Mouse (Mus musculus) forebrain, embryonic 11.5 days (tissue): ENCODE measurements around the gene Sort1. TPM values are rescaled to one million over a fixed set of nuclear protein-coding genes. Genes with fewer than 3 reads are reported as not detected.

ENCODE experiments used
- ATAC-seq: fragments of 200-750 bp; cut with Nextera tagmentation; replicated peaks from 2 replicates; pipeline ENCODE4 v1.8.0; 2017; ENCODE audit warnings: moderate TSS enrichment; ENCODE audit not compliant: low FRiP score
- DNase-seq: peaks from one replicate; pipeline ENCODE4 v3.0.0-alpha.2; 2017; ENCODE audit warnings: low spot score
- H3K27ac ChIP-seq: fragments of 300-500 bp; sonication (generic); 2 replicates; pipeline ENCODE4 v1.5.1; 2014; ENCODE audit warnings: low read depth, low read length
- H3K27me3 ChIP-seq: fragments of 300-500 bp; sonication (generic); 2 replicates; pipeline ENCODE4 v1.6.1; 2014; ENCODE audit warnings: mild to moderate bottlenecking, low read length, mixed read lengths; ENCODE audit not compliant: control insufficient read depth, insufficient read depth
- H3K36me3 ChIP-seq: fragments of 300-500 bp; sonication (generic); 2 replicates; pipeline ENCODE4 v1.6.1; 2014; ENCODE audit warnings: mild to moderate bottlenecking, low read length, moderate library complexity, mixed read lengths; ENCODE audit not compliant: control insufficient read depth, insufficient read depth
- H3K4me1 ChIP-seq: fragments of 300-500 bp; sonication (generic); replicated peaks from 2 replicates; pipeline ENCODE4 v1.6.1; 2014; ENCODE audit warnings: low read length, mixed read lengths; ENCODE audit not compliant: control insufficient read depth, insufficient read depth
- H3K4me2 ChIP-seq: fragments of 300-500 bp; sonication (generic); 2 replicates; pipeline ENCODE4 v1.6.1; 2014; ENCODE audit warnings: low read depth, mild to moderate bottlenecking, low read length, moderate library complexity, mixed read lengths; ENCODE audit not compliant: severe bottlenecking
- H3K4me3 ChIP-seq: fragments of 300-500 bp; sonication (generic); 2 replicates; pipeline ENCODE4 v1.5.1; 2014; ENCODE audit warnings: low read depth, low read length
- H3K9ac ChIP-seq: fragments of 300-500 bp; sonication (generic); 2 replicates; pipeline ENCODE4 v1.6.1; 2014; ENCODE audit warnings: low read length
- H3K9me3 ChIP-seq: fragments of 300-500 bp; sonication (generic); 2 replicates; pipeline ENCODE4 v1.6.1; 2016; ENCODE audit warnings: low read length, mixed read lengths; ENCODE audit not compliant: control insufficient read depth
- WGBS: fragments of 180-500 bp; shearing (Covaris S2); extraction: QIAGEN DNeasy Blood & Tissue Kit; methylation state at CpG from one replicate; pipeline ENCODE4 v1.1.7; 2014; 5-methylcytosine and 5-hydroxymethylcytosine counted together
- polyA plus RNA-seq: library from polyadenylated mRNA; unstranded; fragments of >200 nt; fragmentation: Nextera tagmentation; extraction: Ambion mirVana; gene quantifications from 2 replicates; pipeline ENCODE4 v1.2.1, GENCODE M21; 2014

Sort1 gene
- polyA plus RNA-seq, 1 experiment from 2014 or later, result 28.9 TPM

GRCm38 (mm10) chr3:108330812-108331211 lies 46.9 kb downstream of the Sort1 start:
- Histone ChIP-seq H3K4me1 (no peaks in the 10 kb centered on the region), H3K9ac (no peak overlapping the region), H3K27ac (no peak overlapping the region), H3K36me3 (peaks cover 2% of the 10 kb centered on the region; the same call in 1 of the 2 replicates), H3K27me3 (no peaks in the 10 kb centered on the region), H3K9me3 (no peaks in the 10 kb centered on the region), H3K4me3 (no peak overlapping the region), H3K4me2 (no peak overlapping the region)
- DNase-seq (no peak), ATAC-seq (no peak)
- 91% methylated on average over 6 of the region's 6 CpGs for WGBS

- H3K36me3 ChIP-seq, result peaks cover 6% of the 10 kb centered on the region
Observed at GRCm38 (mm10) chr3:108336878-108337277, 53.0 kb downstream of the Sort1 start.

GRCm38 (mm10) chr3:108341040-108341439 lies 57.2 kb downstream of the Sort1 start:
- 82% methylated on average over 2 of the region's 2 CpGs for WGBS
- no peak overlapping the region for H3K9ac ChIP-seq
- H3K9me3 ChIP-seq, result no peaks in the 10 kb centered on the region
- H3K27me3 ChIP-seq, result no peaks in the 10 kb centered on the region
- no peak for DNase-seq
- peaks cover 10% of the 10 kb centered on the region for H3K36me3 ChIP-seq
- H3K27ac ChIP-seq, result no peak overlapping the region
- H3K4me3 ChIP-seq, result no peak overlapping the region
- H3K4me2 ChIP-seq, result no peak overlapping the region
- no peaks in the 10 kb centered on the region for H3K4me1 ChIP-seq
- no peak for ATAC-seq

More at GRCm38 (mm10) chr3:108336878-108337277, 53.0 kb downstream of the Sort1 start:
- WGBS, result 95% methylated on average over 5 of the region's 5 CpGs
- Histone ChIP-seq H3K4me2 (no peak overlapping the region), H3K27me3 (no peaks in the 10 kb centered on the region), H3K4me3 (no peak overlapping the region), H3K9ac (no peak overlapping the region), H3K4me1 (no peaks in the 10 kb centered on the region), H3K27ac (no peak overlapping the region), H3K9me3 (no peaks in the 10 kb centered on the region)
- DNase-seq (no peak), ATAC-seq (no peak)

- Histone ChIP-seq H3K27ac (no peak overlapping the region), H3K36me3 (peaks cover 10% of the 10 kb centered on the region), H3K27me3 (no peaks in the 10 kb centered on the region), H3K4me3 (no peak overlapping the region), H3K4me2 (no peak overlapping the region), H3K4me1 (no peaks in the 10 kb centered on the region), H3K9ac (no peak overlapping the region), H3K9me3 (no peaks in the 10 kb centered on the region)
- 88% methylated on average over 7 of the region's 7 CpGs for WGBS
- DNase-seq (no peak), ATAC-seq (no peak)
Observed at GRCm38 (mm10) chr3:108342185-108342584, 58.3 kb downstream of the Sort1 start.

- WGBS, result 90% methylated on average over 7 of the region's 7 CpGs
- no peaks in the 10 kb centered on the region for H3K9me3 ChIP-seq
Observed at GRCm38 (mm10) chr3:108345855-108346254, 62.0 kb downstream of the Sort1 start.

GRCm38 (mm10) chr3:108348376-108348775 lies 64.5 kb downstream of the Sort1 start:
- no peaks in the 10 kb centered on the region for H3K4me1 ChIP-seq
- no peaks in the 10 kb centered on the region for H3K27me3 ChIP-seq
- peaks cover 15% of the 10 kb centered on the region; the same call in 1 of the 2 replicates for H3K36me3 ChIP-seq
- H3K9me3 ChIP-seq, result no peaks in the 10 kb centered on the region
- H3K27ac ChIP-seq, result no peak overlapping the region
- H3K9ac ChIP-seq, result no peak overlapping the region
- WGBS, result 94% methylated on average over 9 of the region's 9 CpGs
- H3K4me2 ChIP-seq, result no peak overlapping the region
- DNase-seq (no peak), ATAC-seq (no peak)
- no peak overlapping the region for H3K4me3 ChIP-seq

More at GRCm38 (mm10) chr3:108345855-108346254, 62.0 kb downstream of the Sort1 start:
- Histone ChIP-seq H3K27ac (no peak overlapping the region), H3K36me3 (peaks cover 9% of the 10 kb centered on the region; the same call in 1 of the 2 replicates), H3K4me2 (no peak overlapping the region), H3K4me3 (no peak overlapping the region), H3K4me1 (no peaks in the 10 kb centered on the region), H3K9ac (no peak overlapping the region), H3K27me3 (no peaks in the 10 kb centered on the region)
- DNase-seq (no peak), ATAC-seq (no peak)

- no peaks in the 10 kb centered on the region for H3K27me3 ChIP-seq
- ATAC-seq (no peak), DNase-seq (no peak)
- H3K4me1 ChIP-seq, result no peaks in the 10 kb centered on the region
- no peak overlapping the region for H3K9ac ChIP-seq
- no peak overlapping the region for H3K27ac ChIP-seq
- H3K4me3 ChIP-seq, result no peak overlapping the region
- no peaks in the 10 kb centered on the region for H3K9me3 ChIP-seq
- 96% methylated on average over 3 of the region's 3 CpGs for WGBS
- H3K4me2 ChIP-seq, result no peak overlapping the region
- peaks cover 13% of the 10 kb centered on the region; the same call in 1 of the 2 replicates for H3K36me3 ChIP-seq
Observed at GRCm38 (mm10) chr3:108355245-108355644, 71.4 kb downstream of the Sort1 start.

GRCm38 (mm10) chr3:108357051-108357450 lies 73.2 kb downstream of the Sort1 start:
- no peak overlapping the region for H3K4me3 ChIP-seq
- no peak overlapping the region for H3K9ac ChIP-seq
- no peak overlapping the region for H3K4me2 ChIP-seq
- ATAC-seq, result no peak
- peaks cover 11% of the 10 kb centered on the region; the same call in 1 of the 2 replicates for H3K36me3 ChIP-seq
- no peaks in the 10 kb centered on the region for H3K9me3 ChIP-seq
- peaks cover 2% of the 10 kb centered on the region for H3K4me1 ChIP-seq
- H3K27me3 ChIP-seq, result no peaks in the 10 kb centered on the region
- WGBS, result 93% methylated on average over 10 of the region's 10 CpGs
- DNase-seq, result no peak
- no peak overlapping the region for H3K27ac ChIP-seq

- Histone ChIP-seq H3K4me3 (no peak overlapping the region), H3K4me2 (no peak overlapping the region), H3K9ac (no peak overlapping the region), H3K27ac (no peak overlapping the region), H3K9me3 (no peaks in the 10 kb centered on the region), H3K36me3 (peaks cover 7% of the 10 kb centered on the region; the same call in 1 of the 2 replicates), H3K27me3 (no peaks in the 10 kb centered on the region), H3K4me1 (peaks cover 2% of the 10 kb centered on the region)
- DNase-seq, result no peak
- ATAC-seq, result no peak
- WGBS, result 90% methylated on average over 6 of the region's 6 CpGs
Observed at GRCm38 (mm10) chr3:108358445-108358844, 74.6 kb downstream of the Sort1 start.
